15 mouse cellular contexts compared by ENCODE assay signal in the genomic region with DNA sequence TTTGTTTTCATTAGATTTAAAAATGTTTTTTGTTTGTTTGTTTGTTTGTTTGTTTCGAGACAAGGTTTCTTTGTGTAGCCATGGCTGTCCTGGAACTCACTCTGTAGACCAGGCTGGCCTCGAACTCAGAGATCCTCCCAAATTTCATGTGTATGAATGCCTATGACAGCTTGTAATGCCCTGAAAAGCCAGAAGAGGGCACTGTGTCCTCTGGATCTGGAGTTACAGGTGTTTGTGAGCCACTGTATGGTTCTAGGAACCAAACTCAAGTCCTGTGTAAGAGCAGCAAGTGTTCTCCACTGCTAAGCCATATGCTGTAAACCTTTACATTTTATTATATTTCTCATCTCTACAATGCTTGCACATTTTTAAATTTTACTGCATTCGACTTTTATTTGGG. TPM values are rescaled to one million over a fixed set of nuclear protein-coding genes. Genes with fewer than 3 reads are reported as not detected.
A peak's percentile ranks its signal among the peaks of the same experiment; 100 is the strongest.
DNase-seq lines count a peak whose midpoint lies in the region; ATAC-seq and TF ChIP-seq lines count a peak whose summit lies in the region.
"Had no signal": no experiment of that assay in that cellular context is flagged by ENCODE, and none has a peak within 500 bp of the region (broad histone marks: within the 10 kb centered on the region; RNA-seq: fewer than 3 reads in every experiment).

No protein-coding gene starts in this region.

- no peak overlapping the region for H3K4me2 ChIP-seq in hindbrain, postnatal 0 days (ENCODE audit: low read depth, low read length)
- no peak overlapping the region for H3K4me2 ChIP-seq in hindbrain, embryonic 14.5 days (replicated peaks)
- H3K4me2 ChIP-seq: liver, embryonic 13.5 days had no signal

- H3K36me3 ChIP-seq in hindbrain, postnatal 0 days (ENCODE audit: insufficient read depth, low read length): 0 out of 2 replicates have a peak, but pooled peaks cover 6% of the 10 kb centered on the region
- H3K36me3 ChIP-seq in hindbrain, embryonic 14.5 days (replicated peaks; ENCODE audit: control insufficient read depth, insufficient read depth): no peaks in the 10 kb centered on the region
- no peaks in the 10 kb centered on the region for H3K36me3 ChIP-seq in MEL (ENCODE audit: control insufficient read depth in 1 of 2, insufficient read depth in 2 of 2, low read length in 2 of 2)
- H3K36me3 ChIP-seq: heart, embryonic 10.5 days; liver, embryonic 13.5 days had no signal

- TF ChIP-seq EP300 in MEL (IDR thresholded peaks at IDR 0.05; ENCODE audit: low read depth in 1 of 2, low read length in 2 of 2): no peak

- H3K9ac ChIP-seq in hindbrain, postnatal 0 days (replicated peaks; ENCODE audit: low read length): no peak overlapping the region
- H3K9ac ChIP-seq in hindbrain, embryonic 14.5 days: no peak overlapping the region
- H3K9ac ChIP-seq in MEL (ENCODE audit: control insufficient read depth, low read depth, low read length, poor library complexity, severe bottlenecking): no peak overlapping the region
- H3K9ac ChIP-seq: liver, embryonic 13.5 days had no signal

- H3K4me1 ChIP-seq in hindbrain, postnatal 0 days (ENCODE audit: insufficient read depth, low read length): no peaks in the 10 kb centered on the region
- no peaks in the 10 kb centered on the region for H3K4me1 ChIP-seq in hindbrain, embryonic 14.5 days (replicated peaks; ENCODE audit: control insufficient read depth, insufficient read depth, low read length)
- H3K4me1 ChIP-seq in MEL (ENCODE audit: control insufficient read depth in 1 of 2, insufficient read depth in 2 of 2, low read length in 2 of 2): no peaks in the 10 kb centered on the region
- H3K4me1 ChIP-seq: heart, embryonic 10.5 days; liver, embryonic 13.5 days had no signal

- no peak overlapping the region for H3K27ac ChIP-seq in hindbrain, postnatal 0 days
- no peak overlapping the region for H3K27ac ChIP-seq in hindbrain, embryonic 14.5 days
- H3K27ac ChIP-seq in MEL (ENCODE audit: control insufficient read depth, low read depth, low read length): no peak overlapping the region
- H3K27ac ChIP-seq in left cerebral cortex, adult 2 months: no peak overlapping the region
- H3K27ac ChIP-seq: heart, embryonic 10.5 days; liver, embryonic 13.5 days had no signal

- H3K4me3 ChIP-seq in hindbrain, postnatal 0 days (ENCODE audit: low read length): no peak overlapping the region
- H3K4me3 ChIP-seq in hindbrain, embryonic 14.5 days (replicated peaks; ENCODE audit: low read length): no peak overlapping the region
- H3K4me3 ChIP-seq in MEL (ENCODE audit: control insufficient read depth in 1 of 2, insufficient read depth in 1 of 2, low read depth in 2 of 2, low read length in 2 of 2): no peak overlapping the region
- H3K4me3 ChIP-seq in left cerebral cortex, adult 2 months: no peak overlapping the region
- H3K4me3 ChIP-seq: heart, embryonic 10.5 days; liver, embryonic 13.5 days had no signal

- TF ChIP-seq POLR2A in MEL (IDR thresholded peaks at IDR 0.05; ENCODE audit: control insufficient read depth in 1 of 2, insufficient read depth in 1 of 2, low read depth in 1 of 2, low read length in 2 of 2, poor library complexity in 1 of 2): no peak

- no peak for ATAC-seq in hindbrain, postnatal 0 days
- no peak for ATAC-seq in hindbrain, embryonic 14.5 days (ENCODE audit: low FRiP score)
- peak; percentile 64; the same call in 1 of the 2 replicates for ATAC-seq in megakaryocyte progenitor cell, adult 5-6 weeks (replicated peaks; ENCODE audit: poor library complexity)

- no peak for DNase-seq in hindbrain, postnatal 0 days (ENCODE audit: low spot score)
- no peak for DNase-seq in hindbrain, embryonic 14.5 days (ENCODE audit: low spot score)
- DNase-seq in 3T3-L1 (ENCODE audit: low read depth, low spot score): peak; percentile 41
- peak; percentile 45 for DNase-seq in MEL (ENCODE audit: low read depth, low spot score)
- no peak for DNase-seq in right cerebral cortex, adult 18-20 months
- no peak for DNase-seq in left cerebral cortex, adult 2 months (ENCODE audit: extremely low spot score in 1 of 2, low spot score in 2 of 2)
- DNase-seq in testis, postnatal 10 days (ENCODE audit: low spot score): no peak
- DNase-seq: cerebellum, postnatal 25 days; heart, postnatal 4 days; kidney, adult 8-10 months; liver, embryonic 13.5 days had no signal

- TF ChIP-seq RAD21 in MEL (IDR thresholded peaks at IDR 0.05; ENCODE audit: low read depth, low read length): peak; percentile 36

- peak; percentile 8; the same call in 1 of the 2 replicates for TF ChIP-seq CTCF in hindbrain, postnatal 0 days (IDR thresholded peaks at IDR 0.05; ENCODE audit: low read depth)
- peak; percentile 37 to 55 (median 52) for TF ChIP-seq CTCF in MEL (IDR thresholded peaks at IDR 0.05 in 2 of 3, conservative IDR thresholded peaks at IDR 0.05 in 1 of 3; ENCODE audit: control insufficient read depth in 1 of 3, insufficient read depth in 1 of 3, low read depth in 2 of 3, low read length in 3 of 3, poor library complexity in 1 of 3, severe bottlenecking in 1 of 3)
- TF ChIP-seq CTCF in left cerebral cortex, adult 2 months (IDR thresholded peaks at IDR 0.05): no peak; the same call in 1 of the 2 replicates

- 72% methylated on average over 3 of the region's 3 CpGs for WGBS in hindbrain, postnatal 0 days
- WGBS in hindbrain, embryonic 14.5 days: 80% methylated on average over 3 of the region's 3 CpGs

- no peaks in the 10 kb centered on the region for H3K27me3 ChIP-seq in hindbrain, postnatal 0 days (ENCODE audit: insufficient read depth, low read length)
- no peaks in the 10 kb centered on the region for H3K27me3 ChIP-seq in hindbrain, embryonic 14.5 days (ENCODE audit: control insufficient read depth, insufficient read depth, low read length)
- H3K27me3 ChIP-seq in MEL (ENCODE audit: control insufficient read depth in 1 of 2, insufficient read depth in 2 of 2, low read length in 2 of 2): no peaks in the 10 kb centered on the region
- H3K27me3 ChIP-seq: liver, embryonic 13.5 days had no signal

- no peaks in the 10 kb centered on the region for H3K79me2 ChIP-seq in MEL (ENCODE audit: control insufficient read depth, insufficient read depth, low read length, poor library complexity)

- intact Hi-C loops in left cerebral cortex, adult 2 months (cut with DNase I): no loop called here

- no peaks in the 10 kb centered on the region for H3K9me3 ChIP-seq in hindbrain, postnatal 0 days (ENCODE audit: low read length)
- H3K9me3 ChIP-seq in hindbrain, embryonic 14.5 days (ENCODE audit: control insufficient read depth, low read length): no peaks in the 10 kb centered on the region
- no peaks in the 10 kb centered on the region for H3K9me3 ChIP-seq in MEL (replicated peaks; ENCODE audit: insufficient read depth, low read length)
- H3K9me3 ChIP-seq: heart, embryonic 10.5 days; liver, embryonic 13.5 days had no signal

RNA-seq across cellular contexts. Expression of a gene that starts 7.8 kb away (rescaled TPM):
- total RNA-seq in hindbrain, postnatal 0 days (2014; rRNA removed): 8.7 and 9.8 TPM in 2 replicates
- polyA plus RNA-seq in hindbrain, postnatal 0 days (2015; fragmentation: Nextera tagmentation; extraction: Ambion mirVana): 7.3 and 7.8 TPM in 2 replicates
- 9.0 and 9.5 TPM in 2 replicates for polyA plus RNA-seq in hindbrain, embryonic 14.5 days (2014; fragmentation: Nextera tagmentation; extraction: Ambion mirVana)
- not detected in 2 replicates for total RNA-seq in MEL (2012; rRNA removed)
- polyA plus RNA-seq in MEL (2012; ENCODE audit: insufficient read depth in 1 of 2, insufficient read length in 2 of 2, low read depth in 1 of 2, low replicate concordance in 2 of 2, missing spikeins in 1 of 2): under 1 TPM in 1 of 2 experiments, not detected in 1; 0.07 TPM
- total RNA-seq in megakaryocyte progenitor cell, adult 5-6 weeks (2015): 15.7 and 20.2 TPM in 2 replicates
- 9.3 and 22.2 TPM in 2 replicates for total RNA-seq in megakaryocyte progenitor cell, adult 5-6 weeks (2017)
- under 1 TPM; 0.65 to 0.68 TPM for total RNA-seq in left cerebral cortex, adult 2 months (2021)
- total RNA-seq: gastrocnemius, adult 18-20 months had no signal

RNA-seq across cellular contexts. Expression of a gene that starts 8.1 kb away (rescaled TPM):
- 102 and 104 TPM in 2 replicates for total RNA-seq in hindbrain, postnatal 0 days (2014; rRNA removed)
- 35.0 and 35.9 TPM in 2 replicates for polyA plus RNA-seq in hindbrain, postnatal 0 days (2015; fragmentation: Nextera tagmentation; extraction: Ambion mirVana)
- polyA plus RNA-seq in hindbrain, embryonic 14.5 days (2014; fragmentation: Nextera tagmentation; extraction: Ambion mirVana): 23.9 and 24.2 TPM in 2 replicates
- 0.04 TPM in 1 of 2 replicates, not detected in the other for total RNA-seq in MEL (2012; rRNA removed)
- not detected for polyA plus RNA-seq in MEL (2012; ENCODE audit: insufficient read depth in 1 of 2, insufficient read length in 2 of 2, low read depth in 1 of 2, low replicate concordance in 2 of 2, missing spikeins in 1 of 2)
- 1.2 and 2.0 TPM in 2 replicates for total RNA-seq in megakaryocyte progenitor cell, adult 5-6 weeks (2015)
- total RNA-seq in megakaryocyte progenitor cell, adult 5-6 weeks (2017): 3.2 and 3.9 TPM in 2 replicates
- 1 to 10 TPM in 1 of 2 experiments, under 1 TPM in 1; 0.61 to 1.9 TPM for total RNA-seq in left cerebral cortex, adult 2 months (2021)
- total RNA-seq: gastrocnemius, adult 18-20 months had no signal

RNA-seq across cellular contexts. Expression of a gene that starts 8.1 kb away (rescaled TPM):
- total RNA-seq in hindbrain, postnatal 0 days (2014; rRNA removed): not detected in 2 replicates
- polyA plus RNA-seq in hindbrain, postnatal 0 days (2015; fragmentation: Nextera tagmentation; extraction: Ambion mirVana): 0.08 and 0.13 TPM in 2 replicates
- polyA plus RNA-seq in hindbrain, embryonic 14.5 days (2014; fragmentation: Nextera tagmentation; extraction: Ambion mirVana): 0.15 TPM in 1 of 2 replicates, not detected in the other
- not detected in 2 replicates for total RNA-seq in MEL (2012; rRNA removed)
- not detected for polyA plus RNA-seq in MEL (2012; ENCODE audit: insufficient read depth in 1 of 2, insufficient read length in 2 of 2, low read depth in 1 of 2, low replicate concordance in 2 of 2, missing spikeins in 1 of 2)
- total RNA-seq in megakaryocyte progenitor cell, adult 5-6 weeks (2015): not detected in 2 replicates
- not detected in 2 replicates for total RNA-seq in megakaryocyte progenitor cell, adult 5-6 weeks (2017)
- under 1 TPM in 1 of 2 experiments, not detected in 1; 0.09 TPM for total RNA-seq in left cerebral cortex, adult 2 months (2021)
- total RNA-seq: gastrocnemius, adult 18-20 months; heart, postnatal 4 days had no signal
- polyA plus RNA-seq: embryonic facial prominence, embryonic 11.5 days; liver, embryonic 13.5 days had no signal

RNA-seq across cellular contexts. Expression of a gene that starts 15.2 kb away (rescaled TPM):
- total RNA-seq in hindbrain, postnatal 0 days (2014; rRNA removed): 0.97 and 1.5 TPM in 2 replicates
- 2.1 and 2.5 TPM in 2 replicates for polyA plus RNA-seq in hindbrain, postnatal 0 days (2015; fragmentation: Nextera tagmentation; extraction: Ambion mirVana)
- 2.6 and 2.9 TPM in 2 replicates for polyA plus RNA-seq in hindbrain, embryonic 14.5 days (2014; fragmentation: Nextera tagmentation; extraction: Ambion mirVana)
- 0.15 and 0.16 TPM in 2 replicates for total RNA-seq in MEL (2012; rRNA removed)
- under 1 TPM in 1 of 2 experiments, not detected in 1; 0.17 TPM for polyA plus RNA-seq in MEL (2012; ENCODE audit: insufficient read depth in 1 of 2, insufficient read length in 2 of 2, low read depth in 1 of 2, low replicate concordance in 2 of 2, missing spikeins in 1 of 2)
- not detected in 2 replicates for total RNA-seq in megakaryocyte progenitor cell, adult 5-6 weeks (2015)
- total RNA-seq in megakaryocyte progenitor cell, adult 5-6 weeks (2017): 0.12 and 0.30 TPM in 2 replicates
- total RNA-seq in left cerebral cortex, adult 2 months (2021): 1 to 10 TPM; 3.2 to 3.3 TPM

RNA-seq across cellular contexts. Expression of a gene that starts 24.0 kb away (rescaled TPM):
- total RNA-seq in hindbrain, postnatal 0 days (2014; rRNA removed): 63.1 and 89.3 TPM in 2 replicates
- 13.2 and 13.5 TPM in 2 replicates for polyA plus RNA-seq in hindbrain, postnatal 0 days (2015; fragmentation: Nextera tagmentation; extraction: Ambion mirVana)
- 19.5 and 19.7 TPM in 2 replicates for polyA plus RNA-seq in hindbrain, embryonic 14.5 days (2014; fragmentation: Nextera tagmentation; extraction: Ambion mirVana)
- 27.8 and 35.6 TPM in 2 replicates for total RNA-seq in MEL (2012; rRNA removed)
- polyA plus RNA-seq in MEL (2012; ENCODE audit: insufficient read depth in 1 of 2, insufficient read length in 2 of 2, low read depth in 1 of 2, low replicate concordance in 2 of 2, missing spikeins in 1 of 2): 10 to 100 TPM in 1 of 2 experiments, not detected in 1; 59.1 TPM
- 35.7 and 44.1 TPM in 2 replicates for total RNA-seq in megakaryocyte progenitor cell, adult 5-6 weeks (2015)
- total RNA-seq in megakaryocyte progenitor cell, adult 5-6 weeks (2017): 44.1 and 46.7 TPM in 2 replicates
- total RNA-seq in left cerebral cortex, adult 2 months (2021): 10 to 100 TPM; 64.2 to 67.8 TPM

Comparison
In these comparisons a context has a peak if more than half of its experiments do, and no peak if none do; other contexts are left out.
1. DNase-seq: peak in 3T3-L1 (single experiment) and MEL (single experiment); none in hindbrain, postnatal 0 days (single experiment), hindbrain, embryonic 14.5 days (single experiment), right cerebral cortex, adult 18-20 months (single experiment), left cerebral cortex, adult 2 months (0 of 2) and testis, postnatal 10 days (single experiment).
2. RNA of a gene that starts 8.1 kb away (total RNA-seq): 102 to 104 TPM in hindbrain, postnatal 0 days; 1.2 to 3.9 TPM in megakaryocyte progenitor cell, adult 5-6 weeks, 0.61 to 1.9 TPM in left cerebral cortex, adult 2 months and 0.04 TPM in MEL; every median in the first group is over 10 times any median in the second.